Mouse (Mus musculus) MEL (cell line): Measurements from ENCODE around the gene Ell. TPM values are rescaled to one million over a fixed set of nuclear protein-coding genes. Genes with fewer than 3 reads are reported as not detected.
A peak's percentile ranks its signal among the peaks of the same experiment; 100 is the strongest.

Experiments
- DNase-seq: peaks from one replicate; pipeline ENCODE4 v3.0.0; 2011; ENCODE audit warnings: low read depth, low spot score
- H3K27ac ChIP-seq: 2 replicates; pipeline ENCODE4 v1.5.1; 2012; ENCODE audit warnings: low read depth, mild to moderate bottlenecking, control low read depth, low read length, moderate library complexity; ENCODE audit not compliant: control insufficient read depth
- H3K27me3 ChIP-seq, 2 experiments: fragments of 150-350 bp in 1 of 2; sonication (generic) in 1 of 2; 2 replicates each; pipeline ENCODE4 v1.6.1; 2012; ENCODE audit warnings: low read length in 2 of 2, mild to moderate bottlenecking in 2 of 2, improper control_type of control experiment in 1 of 2, moderate library complexity in 1 of 2; ENCODE audit not compliant: insufficient read depth in 2 of 2, control insufficient read depth in 1 of 2
- H3K36me3 ChIP-seq, 2 experiments: 2 replicates each; pipeline ENCODE4 v1.6.1; 2012 to 2014; ENCODE audit warnings: low read length in 2 of 2, improper control_type of control experiment in 1 of 2, inconsistent platforms in 1 of 2, mild to moderate bottlenecking in 1 of 2; ENCODE audit not compliant: insufficient read depth in 2 of 2, control insufficient read depth in 1 of 2
- H3K4me1 ChIP-seq, 2 experiments: fragments of 150-350 bp in 1 of 2; sonication (generic) in 1 of 2; 2 replicates each; pipeline ENCODE4 v1.6.1; 2012; ENCODE audit warnings: low read length in 2 of 2, improper control_type of control experiment in 1 of 2, mild to moderate bottlenecking in 1 of 2; ENCODE audit not compliant: insufficient read depth in 2 of 2, control insufficient read depth in 1 of 2
- H3K4me3 ChIP-seq, 2 experiments: fragments of 150-350 bp in 1 of 2; sonication (generic) in 1 of 2; 2 replicates each; pipeline ENCODE4 v1.5.1; 2012; ENCODE audit warnings: low read depth in 2 of 2, low read length in 2 of 2, mild to moderate bottlenecking in 2 of 2, moderate library complexity in 2 of 2, control low read depth in 1 of 2, improper control_type of control experiment in 1 of 2; ENCODE audit not compliant: control insufficient read depth in 1 of 2, insufficient read depth in 1 of 2
- H3K79me2 ChIP-seq: 2 replicates; pipeline ENCODE4 v1.6.1; 2012; ENCODE audit warnings: mild to moderate bottlenecking, low read length, moderate library complexity; ENCODE audit not compliant: control insufficient read depth, poor library complexity, insufficient read depth
- H3K9ac ChIP-seq: 2 replicates; pipeline ENCODE4 v1.6.1; 2012; ENCODE audit warnings: low read depth, mild to moderate bottlenecking, control low read depth, low read length, moderate library complexity; ENCODE audit not compliant: control insufficient read depth, poor library complexity, severe bottlenecking
- H3K9me3 ChIP-seq: fragments of 150-350 bp; sonication (generic); replicated peaks from 2 replicates; pipeline ENCODE4 v1.6.1; 2012; ENCODE audit warnings: mild to moderate bottlenecking, low read length, improper control_type of control experiment, moderate library complexity; ENCODE audit not compliant: insufficient read depth
- BHLHE40 ChIP-seq: IDR thresholded peaks from 2 replicates; pipeline ENCODE4 v1.6.1; 2012; ENCODE audit warnings: low read depth, mild to moderate bottlenecking, inconsistent platforms, low read length, improper control_type of control experiment, borderline replicate concordance
- CHD1 ChIP-seq: IDR thresholded peaks from 2 replicates; pipeline ENCODE4 v1.6.1; 2012; ENCODE audit warnings: low read depth, mild to moderate bottlenecking, inconsistent platforms, low read length, improper control_type of control experiment
- CHD2 ChIP-seq: IDR thresholded peaks from 2 replicates; pipeline ENCODE4 v1.6.1; 2011; ENCODE audit warnings: low read length, improper control_type of control experiment
- CTCF ChIP-seq, 3 experiments: IDR thresholded peaks in 2 of 3; conservative IDR thresholded peaks in 1 of 3; 2 replicates each; pipeline ENCODE4 v1.5.1; 2011 to 2012; ENCODE audit warnings: low read length in 3 of 3, low read depth in 2 of 3, mild to moderate bottlenecking in 2 of 3, improper control_type of control experiment in 1 of 3, inconsistent platforms in 1 of 3, mixed read lengths in 1 of 3, moderate library complexity in 1 of 3; ENCODE audit not compliant: control insufficient read depth in 1 of 3, insufficient read depth in 1 of 3, poor library complexity in 1 of 3, severe bottlenecking in 1 of 3
- ELF1 ChIP-seq: IDR thresholded peaks from 2 replicates; pipeline ENCODE4 v1.6.1; 2014; ENCODE audit warnings: low read depth, mild to moderate bottlenecking, inconsistent platforms, low read length, improper control_type of control experiment, moderate library complexity
- EP300 ChIP-seq, 2 experiments: IDR thresholded peaks; 2 replicates each; pipeline ENCODE4 v1.6.1; 2011; ENCODE audit warnings: improper control_type of control experiment in 2 of 2, low read length in 2 of 2, low read depth in 1 of 2, mild to moderate bottlenecking in 1 of 2
- ETS1 ChIP-seq: IDR thresholded peaks from 2 replicates; pipeline ENCODE4 v1.6.1; 2012; ENCODE audit warnings: low read depth, mild to moderate bottlenecking, inconsistent platforms, low read length, improper control_type of control experiment, moderate library complexity
- HCFC1 ChIP-seq: IDR thresholded peaks from 2 replicates; pipeline ENCODE4 v1.6.1; 2012; ENCODE audit warnings: low read depth, mild to moderate bottlenecking, inconsistent platforms, low read length, improper control_type of control experiment, moderate library complexity
- JUND ChIP-seq: IDR thresholded peaks from 2 replicates; pipeline ENCODE4 v1.6.1; 2011; ENCODE audit warnings: low read depth, mild to moderate bottlenecking, improper control_type of control experiment, low read length
- KAT2A ChIP-seq: conservative IDR thresholded peaks from 2 replicates; pipeline ENCODE4 v1.6.1; 2012; ENCODE audit warnings: low read depth, low read length, improper control_type of control experiment, inconsistent platforms
- MAX ChIP-seq: IDR thresholded peaks from 2 replicates; pipeline ENCODE4 v1.6.1; 2011; ENCODE audit warnings: low read length, improper control_type of control experiment
- MEF2A ChIP-seq: IDR thresholded peaks from 2 replicates; pipeline ENCODE4 v1.6.1; 2014; ENCODE audit warnings: low read depth, mild to moderate bottlenecking, inconsistent platforms, low read length, improper control_type of control experiment; ENCODE audit not compliant: poor library complexity, insufficient replicate concordance, severe bottlenecking; ENCODE audit errors: extremely low read depth
- MXI1 ChIP-seq: IDR thresholded peaks from 2 replicates; pipeline ENCODE4 v1.6.1; 2011; ENCODE audit warnings: mild to moderate bottlenecking, low read depth, low read length, improper control_type of control experiment
- MYB ChIP-seq: IDR thresholded peaks from 2 replicates; pipeline ENCODE4 v1.6.1; 2011; ENCODE audit warnings: mild to moderate bottlenecking, low read depth, low read length, improper control_type of control experiment
- MYC ChIP-seq: IDR thresholded peaks from 2 replicates; pipeline ENCODE4 v1.6.1; 2011; ENCODE audit warnings: low read depth, mild to moderate bottlenecking, low read length, improper control_type of control experiment, moderate library complexity
- NELFE ChIP-seq: IDR thresholded peaks from 2 replicates; pipeline ENCODE4 v1.6.1; 2011; ENCODE audit warnings: low read depth, low read length, improper control_type of control experiment
- POLR2AphosphoS5 ChIP-seq: IDR thresholded peaks from 2 replicates; pipeline ENCODE4 v1.6.1; 2012; ENCODE audit warnings: low read depth, borderline replicate concordance, mild to moderate bottlenecking, inconsistent platforms, low read length, moderate library complexity, mixed read lengths
- SIN3A ChIP-seq: IDR thresholded peaks from 2 replicates; pipeline ENCODE4 v1.6.1; 2012; ENCODE audit warnings: low read length, improper control_type of control experiment, inconsistent platforms
- SMC3 ChIP-seq: IDR thresholded peaks from 2 replicates; pipeline ENCODE4 v1.6.1; 2011; ENCODE audit warnings: low read depth, low read length, improper control_type of control experiment
- TBP ChIP-seq: IDR thresholded peaks from 2 replicates; pipeline ENCODE4 v1.8.0; 2011; ENCODE audit warnings: low read depth, low read length, improper control_type of control experiment
- UBTF ChIP-seq: IDR thresholded peaks from 2 replicates; pipeline ENCODE4 v1.6.1; 2012; ENCODE audit warnings: low read depth, mild to moderate bottlenecking, inconsistent platforms, low read length, improper control_type of control experiment, moderate library complexity, borderline replicate concordance; ENCODE audit not compliant: insufficient read depth
- USF2 ChIP-seq, 2 experiments: IDR thresholded peaks; 2 replicates each; pipeline ENCODE4 v1.6.1; 2011 to 2012; ENCODE audit warnings: improper control_type of control experiment in 2 of 2, low read length in 2 of 2, borderline replicate concordance in 1 of 2, inconsistent platforms in 1 of 2, low read depth in 1 of 2, mild to moderate bottlenecking in 1 of 2; ENCODE audit not compliant: insufficient read depth in 1 of 2
- ZC3H11A ChIP-seq: IDR thresholded peaks from 2 replicates; pipeline ENCODE4 v1.6.1; 2012; ENCODE audit warnings: low read depth, mild to moderate bottlenecking, inconsistent platforms, low read length, improper control_type of control experiment
- polyA plus RNA-seq, 2 experiments: library from polyadenylated mRNA; stranded (reverse) in 1 of 2; unstranded in 1 of 2; fragments of >175 nt in 1 of 2; fragments of >200 nt in 1 of 2; gene quantifications; 2 replicates each; pipeline versions ENCODE4 v1.2.1 to v1.2.4; 2012; ENCODE audit warnings: low replicate concordance in 2 of 2, low read depth in 1 of 2; ENCODE audit not compliant: insufficient read length in 2 of 2, insufficient read depth in 1 of 2, missing spikeins in 1 of 2
- total RNA-seq: library from RNA; depleted of rRNA; stranded (reverse); fragments of 300-350 nt; gene quantifications from 2 replicates; pipeline ENCODE4 v1.2.3, GENCODE M21; 2012

Ell gene
- total and polyA plus RNA-seq, 3 experiments = 12.4 to 25.9 TPM; not detected in 1

- peak; percentile 80 for TF ChIP-seq MXI1
- no peak for TF ChIP-seq CHD1
- TF ChIP-seq POLR2AphosphoS5 = no peak
- peak; percentile 68 for TF ChIP-seq NELFE
These were observed at the start of gene Ell (continued) for GRCm38 (mm10) chr8:70539077-70539813.

DNA sequence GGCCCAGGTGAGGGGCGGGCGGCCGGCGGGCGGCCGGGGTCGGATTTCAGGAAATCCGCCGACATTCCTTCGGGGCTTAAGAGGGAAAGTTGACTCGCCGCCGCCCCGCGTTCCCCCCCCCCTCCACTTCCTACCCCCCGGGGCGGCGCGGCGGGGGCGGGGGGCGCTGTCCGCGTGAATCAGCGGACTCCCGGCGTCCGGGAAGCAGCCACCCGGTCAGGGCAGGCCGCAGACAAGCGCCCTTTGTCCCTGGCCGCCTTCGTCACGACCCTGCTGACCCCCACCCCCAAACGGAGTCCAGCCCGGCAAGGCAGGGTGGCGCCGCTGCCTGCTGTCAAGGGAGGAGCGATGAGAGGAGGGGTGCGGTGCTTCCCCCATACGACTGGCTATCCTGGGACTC is 49.7 kb upstream of the Ell start:
- no peak overlapping the region for H3K9ac ChIP-seq
- no peaks in the 10 kb centered on the region for H3K79me2 ChIP-seq
- no peaks in the 10 kb centered on the region; a peak in 1 of 4 replicates for H3K27me3 ChIP-seq
- H3K36me3 ChIP-seq = no peaks in the 10 kb centered on the region
- H3K9me3 ChIP-seq = no peaks in the 10 kb centered on the region
- H3K4me3 ChIP-seq = no peak overlapping the region
- no peak for DNase-seq
- no peak overlapping the region for H3K27ac ChIP-seq
- H3K4me1 ChIP-seq = no peaks in the 10 kb centered on the region
- TF ChIP-seq ZC3H11A = no peak
- TF ChIP-seq HCFC1 = no peak
- TF ChIP-seq CHD2 = no peak
- TF ChIP-seq UBTF = no peak

DNA sequence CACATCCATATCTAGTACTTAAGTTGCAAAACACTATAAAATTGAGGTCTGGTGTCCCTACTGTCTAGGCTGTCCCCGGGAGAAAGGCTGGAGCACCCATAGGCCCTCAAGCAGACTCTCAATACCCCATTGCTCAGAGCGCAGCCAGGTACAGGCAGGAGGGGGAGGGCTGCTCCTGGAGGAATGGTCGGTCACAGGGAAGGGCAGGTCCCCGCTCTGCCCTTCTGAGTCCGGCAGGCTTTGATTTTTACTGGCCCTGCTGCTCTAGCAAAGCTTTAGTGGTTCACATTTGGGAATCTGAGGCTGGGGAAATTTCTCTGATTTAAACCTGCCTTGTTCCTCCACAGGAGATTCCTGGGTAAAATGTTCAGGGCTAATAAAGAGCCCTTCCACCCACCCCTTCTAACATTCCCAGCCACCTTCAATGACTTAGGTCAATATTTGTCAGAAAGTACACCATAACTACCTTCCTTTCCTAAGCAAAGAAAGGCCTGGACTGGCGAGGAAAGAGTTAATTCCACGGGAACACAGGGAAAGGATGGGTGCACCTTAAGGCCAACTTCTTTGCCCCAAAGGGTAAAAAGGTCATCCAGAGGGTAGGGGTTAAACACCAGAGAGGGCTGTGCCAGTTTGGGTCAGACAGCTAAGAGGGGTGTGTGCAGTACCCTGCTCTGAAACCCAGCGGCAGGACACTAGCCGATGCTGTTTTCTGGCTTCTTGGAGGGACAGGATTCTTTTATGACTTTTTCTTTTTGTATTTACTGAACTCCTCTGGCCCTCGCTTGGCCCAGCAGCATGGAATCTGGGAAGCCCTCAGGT is 49.0 kb upstream of the Ell start:
- no peak for DNase-seq
- no peak overlapping the region for H3K27ac ChIP-seq
- H3K4me1 ChIP-seq = no peaks in the 10 kb centered on the region
- no peak for TF ChIP-seq SMC3
- no peak for TF ChIP-seq MAX
- TF ChIP-seq BHLHE40 = no peak
- no peak for TF ChIP-seq MYC
- TF ChIP-seq ELF1 = no peak
- TF ChIP-seq SIN3A = no peak
- no peak for TF ChIP-seq TBP
- no peak for TF ChIP-seq ETS1
- no peak for TF ChIP-seq USF2 (IDR thresholded peaks at IDR 0.05; ENCODE audit: borderline replicate concordance in 1 of 2, insufficient read depth in 1 of 2, low read depth in 1 of 2, low read length in 2 of 2)
- TF ChIP-seq NELFE = no peak
- no peak for TF ChIP-seq HCFC1
- TF ChIP-seq CHD1 = no peak
- no peak for TF ChIP-seq MYB
- TF ChIP-seq MEF2A = no peak
- TF ChIP-seq EP300 (IDR thresholded peaks at IDR 0.05; ENCODE audit: low read depth in 1 of 2, low read length in 2 of 2) = no peak
- TF ChIP-seq KAT2A = no peak
- TF ChIP-seq JUND = no peak
- TF ChIP-seq CTCF (IDR thresholded peaks at IDR 0.05 in 2 of 3, conservative IDR thresholded peaks at IDR 0.05 in 1 of 3; ENCODE audit: control insufficient read depth in 1 of 3, insufficient read depth in 1 of 3, low read depth in 2 of 3, low read length in 3 of 3, poor library complexity in 1 of 3, severe bottlenecking in 1 of 3) = no peak
- H3K9ac ChIP-seq = no peak overlapping the region
- H3K36me3 ChIP-seq = no peaks in the 10 kb centered on the region
- H3K4me3 ChIP-seq = no peak overlapping the region
- H3K27me3 ChIP-seq = no peaks in the 10 kb centered on the region; a peak in 1 of 4 replicates
- H3K9me3 ChIP-seq = no peaks in the 10 kb centered on the region
- no peaks in the 10 kb centered on the region for H3K79me2 ChIP-seq
